Mouse (Mus musculus) olfactory bulb, adult 2 months (tissue): ENCODE data around the gene Zkscan6. TPM values are rescaled to one million over a fixed set of nuclear protein-coding genes. Genes with fewer than 3 reads are reported as not detected.

ENCODE experiments used
- H3K27ac ChIP-seq: fragments of 200-500 bp; 2 replicates; pipeline ENCODE4 v1.5.1; 2012; ENCODE audit warnings: low read depth, low read length; ENCODE audit not compliant: insufficient read depth
- H3K4me1 ChIP-seq: fragments of 200-500 bp; 2 replicates; pipeline ENCODE4 v1.6.1; 2012; ENCODE audit warnings: low read length; ENCODE audit not compliant: control insufficient read depth, insufficient read depth
- H3K4me3 ChIP-seq: fragments of 200-500 bp; 2 replicates; pipeline ENCODE4 v1.5.1; 2012; ENCODE audit warnings: mild to moderate bottlenecking, low read depth, low read length, moderate library complexity; ENCODE audit not compliant: insufficient read depth
- CTCF ChIP-seq: fragments of 200-500 bp; IDR thresholded peaks from 2 replicates; pipeline ENCODE4 v1.5.1; 2012; ENCODE audit warnings: low read depth, mild to moderate bottlenecking, low read length, moderate library complexity; ENCODE audit not compliant: insufficient read depth
- POLR2A ChIP-seq: fragments of 200-500 bp; IDR thresholded peaks from 2 replicates; pipeline ENCODE4 v1.6.1; 2012; ENCODE audit warnings: mild to moderate bottlenecking, low read depth, low read length, moderate library complexity; ENCODE audit not compliant: insufficient read depth
- WGBS: fragments of 180-500 bp; shearing (Covaris S2); methylation state at CpG from one replicate; pipeline ENCODE4 v1.1.7; 2018; 5-methylcytosine and 5-hydroxymethylcytosine counted together
- polyA plus RNA-seq: library from polyadenylated mRNA; stranded (reverse); fragments of >200 nt; gene quantifications from 2 replicates; pipeline ENCODE4 v1.2.4, GENCODE M21; 2012; ENCODE audit warnings: low replicate concordance; ENCODE audit not compliant: missing spikeins, insufficient read depth, insufficient read length

Gene Zkscan6
- polyA plus RNA-seq, 1 experiment = not detected

DNA sequence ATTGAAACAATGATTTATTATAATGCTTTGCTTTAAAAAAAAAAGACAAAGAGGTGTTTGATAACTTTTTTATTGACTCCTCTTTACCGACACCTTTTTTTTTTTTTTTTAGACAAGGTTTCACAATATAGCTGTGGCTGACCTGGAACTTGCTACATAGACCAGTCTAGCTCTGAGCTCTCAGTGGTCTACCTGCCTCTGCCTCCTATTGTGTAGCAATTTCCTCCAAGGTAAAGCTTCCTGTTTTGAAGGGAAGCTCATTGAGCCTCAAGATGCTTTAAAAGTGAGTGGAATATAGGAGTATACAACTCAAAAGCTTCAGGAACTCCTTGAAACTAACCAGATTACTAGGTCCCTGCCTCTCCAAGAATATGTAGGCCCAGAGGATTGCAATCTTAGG is 11.1 kb upstream of the Zkscan6 start:
- no peak overlapping the region for H3K4me3 ChIP-seq
- 94% methylated on average over 1 of the region's 1 CpGs for WGBS
- no peak overlapping the region for H3K27ac ChIP-seq
- TF ChIP-seq CTCF (no peak), POLR2A (no peak)
- H3K4me1 ChIP-seq = no peaks in the 10 kb centered on the region

- no peak overlapping the region for H3K4me3 ChIP-seq
- H3K27ac ChIP-seq = no peak overlapping the region
- 71% methylated on average over 3 of the region's 3 CpGs for WGBS
- no peak for TF ChIP-seq CTCF
- no peak for TF ChIP-seq POLR2A
- no peaks in the 10 kb centered on the region for H3K4me1 ChIP-seq
Observed at GRCm38 (mm10) chr11:65801899-65802298, 5.1 kb upstream of the Zkscan6 start.

- TF ChIP-seq POLR2A (no peak), CTCF (no peak)
- Histone ChIP-seq H3K27ac (no peak overlapping the region), H3K4me3 (peak overlapping the region; percentile 98), H3K4me1 (0 out of 2 replicates have a peak, but pooled peaks cover 2% of the 10 kb centered on the region)
- 1% methylated on average over 20 of the region's 20 CpGs for whole genome bisulfite sequencing
Observed at GRCm38 (mm10) chr11:65806321-65806904, 562 bp upstream of the Zkscan6 start.

DNA sequence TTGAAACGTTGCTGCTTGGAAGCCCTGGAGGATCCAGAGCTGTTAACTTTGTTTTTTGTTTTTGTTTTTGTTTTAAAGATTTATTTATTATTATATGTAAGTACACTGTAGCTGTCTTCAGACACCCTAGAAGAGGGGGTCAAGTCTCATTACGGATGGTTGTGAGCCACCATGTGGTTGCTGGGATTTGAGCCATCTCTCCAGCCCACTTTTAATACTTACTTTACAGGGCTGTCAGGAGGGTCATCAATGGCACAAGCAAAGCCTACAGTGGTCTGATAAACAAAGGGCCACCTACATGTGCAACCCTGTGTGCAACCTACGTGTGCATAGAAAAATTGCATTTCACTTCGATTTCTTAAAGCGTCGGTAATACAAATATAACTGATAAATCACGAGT is 626 bp downstream of the Zkscan6 start:
- H3K27ac ChIP-seq = no peak overlapping the region
- WGBS = 40% methylated on average over 7 of the region's 7 CpGs

DNA sequence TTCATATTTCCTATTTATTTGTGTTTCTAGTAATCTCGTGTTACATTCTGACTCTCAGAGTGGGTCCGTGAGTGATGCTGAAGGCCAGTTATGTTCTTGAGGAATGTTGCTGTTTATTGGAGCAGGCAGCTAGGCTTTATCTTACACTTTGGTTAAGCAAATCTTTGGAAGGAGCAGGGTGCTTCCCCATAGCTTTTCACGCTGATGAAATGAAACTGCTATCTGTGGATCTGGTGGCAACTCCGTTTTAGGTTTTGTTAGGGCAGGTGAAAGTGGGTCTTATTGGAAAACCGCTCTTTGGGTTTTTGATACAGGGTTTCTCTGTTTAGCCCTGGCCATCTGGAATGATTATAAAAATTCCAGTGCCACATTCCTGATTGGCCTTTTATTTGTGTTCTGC is 5.1 kb downstream of the Zkscan6 start:
- Histone ChIP-seq H3K4me3 (no peak overlapping the region), H3K4me1 (peaks cover 2% of the 10 kb centered on the region; the same call in 1 of the 2 replicates), H3K27ac (no peak overlapping the region)
- TF ChIP-seq CTCF = no peak
- TF ChIP-seq POLR2A = no peak
- WGBS = 67% methylated on average over 5 of the region's 5 CpGs

More for the DNA sequence above, 626 bp downstream of the Zkscan6 start:
- H3K4me3 ChIP-seq = peak overlapping the region; percentile 98
- no peak for TF ChIP-seq POLR2A
- no peak for TF ChIP-seq CTCF
- peaks cover 2% of the 10 kb centered on the region; the same call in 1 of the 2 replicates for H3K4me1 ChIP-seq

- Histone ChIP-seq H3K4me3 (no peak overlapping the region), H3K4me1 (no peaks in the 10 kb centered on the region; the same call in 1 of the 2 replicates), H3K27ac (no peak overlapping the region)
- WGBS = 88% methylated on average over 9 of the region's 9 CpGs
- TF ChIP-seq CTCF (no peak), POLR2A (no peak)
Observed at GRCm38 (mm10) chr11:65814381-65814780, 7.4 kb downstream of the Zkscan6 start.

DNA sequence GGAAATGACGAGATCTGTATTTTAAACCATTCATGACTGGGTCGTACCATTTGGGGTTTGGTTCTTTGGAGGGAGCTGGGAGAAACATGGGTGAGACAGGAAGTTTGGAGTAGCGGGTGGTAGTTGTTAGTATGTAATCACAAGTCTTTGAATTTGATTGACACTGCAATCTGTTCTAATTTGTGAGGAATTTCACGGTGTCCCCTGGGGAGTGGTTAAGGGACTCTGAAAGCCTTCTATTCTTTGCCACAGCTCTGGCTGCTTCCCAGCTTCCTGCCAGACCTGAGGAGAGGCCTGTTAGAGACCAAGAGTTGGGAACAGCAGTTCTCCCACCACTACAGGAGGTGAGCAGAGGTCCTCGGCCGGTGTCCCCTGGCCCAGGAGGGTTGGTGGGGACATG is 9.3 kb downstream of the Zkscan6 start:
- Histone ChIP-seq H3K4me1 (no peaks in the 10 kb centered on the region; the same call in 1 of the 2 replicates), H3K4me3 (no peak overlapping the region), H3K27ac (no peak overlapping the region)
- TF ChIP-seq POLR2A (no peak), CTCF (no peak)
- WGBS = 62% methylated on average over 6 of the region's 6 CpGs

DNA sequence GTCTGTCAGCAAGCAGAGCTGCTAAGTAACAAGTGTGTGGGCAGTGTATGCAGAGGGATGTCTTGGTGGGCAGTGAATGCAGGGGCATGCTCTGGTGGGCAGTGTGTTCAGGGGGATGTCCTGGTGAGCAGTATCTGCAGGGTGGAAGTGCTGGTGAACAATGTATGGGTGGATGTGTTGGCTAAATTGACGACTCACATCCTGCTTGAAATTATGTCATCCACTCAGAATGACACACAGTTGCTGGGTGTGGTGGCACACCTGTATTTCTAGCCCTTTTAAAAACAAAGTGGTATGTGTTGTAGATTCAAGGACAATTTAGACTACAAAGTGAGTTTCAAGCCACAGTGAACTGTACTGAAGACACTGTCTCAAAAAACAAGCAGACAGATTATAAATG is 11.2 kb downstream of the Zkscan6 start:
- Histone ChIP-seq H3K27ac (no peak overlapping the region), H3K4me1 (no peaks in the 10 kb centered on the region), H3K4me3 (no peak overlapping the region)
- TF ChIP-seq POLR2A = no peak
- TF ChIP-seq CTCF = no peak
- 77% methylated on average over 1 of the region's 1 CpGs for WGBS

- TF ChIP-seq POLR2A (no peak), CTCF (no peak; the same call in 1 of the 2 replicates)
- Histone ChIP-seq H3K4me1 (no peaks in the 10 kb centered on the region), H3K27ac (no peak overlapping the region), H3K4me3 (no peak overlapping the region)
- WGBS = 77% methylated on average over 5 of the region's 5 CpGs
Observed at GRCm38 (mm10) chr11:65820280-65820679, 13.3 kb downstream of the Zkscan6 start.
